Mouse (Mus musculus) cerebellum, postnatal 10 days (tissue): ENCODE results near the gene Bnc2.

Source experiments
- DNase-seq, 2 experiments: peaks; one replicate each; pipeline ENCODE4 v3.0.0; 2021; ENCODE audit warnings: mixed read lengths in 2 of 2

Bnc2 gene

GRCm38 (mm10) chr4:84407328-84408028, 267.6 kb downstream of the Bnc2 start:
- no peak for DNase-seq

GRCm38 (mm10) chr4:84403356-84404145, 271.5 kb downstream of the Bnc2 start:
- DNase-seq, result peak in 1 of 2 experiments; percentile 7

- DNase-seq, result no peak
These were observed 286.1 kb downstream of the Bnc2 start for GRCm38 (mm10) chr4:84388991-84389390.

GRCm38 (mm10) chr4:84385156-84385555, 289.9 kb downstream of the Bnc2 start:
- no peak for DNase-seq

GRCm38 (mm10) chr4:84379289-84379688, 295.8 kb downstream of the Bnc2 start:
- no peak for DNase-seq

DNA sequence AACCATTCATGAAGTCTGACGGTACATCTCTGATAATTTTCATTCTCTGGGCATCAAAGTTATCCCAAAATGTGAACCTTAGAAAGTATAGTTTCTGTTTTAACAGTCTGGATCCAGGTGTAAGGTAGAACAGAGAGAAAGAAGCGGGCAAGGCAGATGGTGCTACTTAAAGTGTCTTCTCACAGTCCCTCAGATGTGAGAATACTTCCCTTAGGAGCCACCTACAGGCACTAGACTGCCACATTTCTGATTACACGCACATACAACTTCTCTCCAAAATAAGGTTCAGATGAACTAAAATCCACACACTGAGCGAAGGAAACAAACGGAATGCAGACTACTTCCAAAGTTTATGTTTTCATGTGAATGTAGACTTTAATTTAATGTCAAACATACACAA, 297.6 kb downstream of the Bnc2 start:
- no peak for DNase-seq

- DNase-seq, result peak in 1 of 2 experiments; percentile 5
These were observed 312.7 kb downstream of the Bnc2 start for GRCm38 (mm10) chr4:84362337-84362823.

DNA sequence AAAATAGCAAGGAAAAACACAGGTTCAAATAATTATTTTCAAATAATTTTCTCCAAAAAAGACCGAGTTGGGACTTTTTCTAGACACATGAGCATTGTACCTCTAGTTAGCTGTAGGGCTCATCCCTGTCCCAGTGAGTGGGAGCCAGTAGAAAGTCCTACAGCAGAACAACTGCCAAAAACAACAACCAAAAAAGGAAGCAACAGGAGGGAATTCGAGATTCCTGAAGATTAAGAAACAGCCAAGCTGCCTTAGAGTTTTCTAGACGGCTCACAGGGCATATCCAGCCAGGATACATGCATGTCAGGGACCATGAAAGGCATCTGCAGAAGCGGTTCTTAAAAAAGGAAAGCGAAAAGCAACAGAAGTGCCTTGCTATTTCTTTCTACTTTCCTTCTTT, 313.9 kb downstream of the Bnc2 start:
- DNase-seq, result no peak

DNA sequence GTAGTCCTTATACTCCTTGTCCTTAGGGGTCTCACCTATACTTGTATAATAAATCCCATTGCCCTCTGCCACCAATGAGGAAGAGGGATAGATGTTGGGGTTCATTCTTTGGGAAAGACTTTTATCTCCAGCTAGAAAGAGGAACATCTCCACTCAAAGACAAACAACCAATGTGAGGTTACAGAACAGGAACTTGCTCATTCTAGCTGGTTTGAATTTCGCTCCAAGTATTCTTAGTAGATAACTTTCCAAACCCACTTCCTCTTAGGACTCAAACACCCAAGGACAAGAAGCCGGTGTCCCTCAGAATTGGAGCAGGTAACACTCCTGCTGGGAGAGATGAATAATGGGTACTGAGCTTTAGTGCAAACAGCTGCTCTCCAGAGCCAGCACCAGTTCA, 315.1 kb downstream of the Bnc2 start:
- no peak for DNase-seq

- DNase-seq, result no peak
These were observed 316.9 kb downstream of the Bnc2 start for GRCm38 (mm10) chr4:84358204-84358603.

GRCm38 (mm10) chr4:84357382-84357781, 317.7 kb downstream of the Bnc2 start:
- no peak for DNase-seq

GRCm38 (mm10) chr4:84356468-84357153, 318.5 kb downstream of the Bnc2 start:
- DNase-seq, result no peak

DNA sequence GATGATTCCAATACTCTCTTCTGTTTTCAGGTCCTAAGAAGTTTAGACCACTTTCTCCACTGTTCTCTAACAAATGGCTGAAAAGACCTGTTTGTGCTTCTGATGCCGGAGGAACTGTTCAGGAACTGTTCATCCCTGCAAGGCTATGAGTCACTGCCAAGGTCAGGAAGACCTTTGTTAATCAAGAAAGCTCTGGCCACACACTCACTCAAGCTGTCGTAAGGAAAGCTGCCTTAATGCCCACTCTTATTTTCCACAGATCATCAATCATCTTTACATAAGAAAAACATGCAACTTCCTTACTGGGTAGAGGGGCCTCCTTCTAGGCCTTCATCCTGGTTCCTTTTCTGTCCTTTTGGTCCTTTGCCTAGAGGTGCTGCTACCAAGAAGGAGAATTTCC, 322.4 kb downstream of the Bnc2 start:
- no peak for DNase-seq

GRCm38 (mm10) chr4:84349536-84349935, 325.5 kb downstream of the Bnc2 start:
- no peak for DNase-seq

- peak; percentile 49 to 59 for DNase-seq
These were observed 335.9 kb downstream of the Bnc2 start for GRCm38 (mm10) chr4:84339172-84339571.

DNA sequence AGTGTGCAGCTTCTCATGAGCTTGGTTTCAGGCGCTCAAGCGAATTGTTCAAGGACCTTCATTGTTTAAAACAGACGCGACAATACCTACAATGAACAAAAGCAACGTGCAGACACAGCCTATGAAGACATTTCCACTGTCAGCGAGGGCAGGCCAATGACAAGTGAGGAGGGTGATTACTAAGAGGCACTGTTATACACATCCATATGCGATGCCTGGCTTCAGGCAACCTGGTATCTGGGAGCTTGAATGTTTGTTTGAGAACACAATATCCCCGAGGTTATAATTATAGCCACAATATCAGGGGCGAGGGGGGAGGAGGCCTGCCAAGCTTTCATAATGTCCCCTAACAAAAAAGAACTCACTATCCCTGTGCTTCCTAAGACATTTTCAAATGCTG, 343.1 kb downstream of the Bnc2 start:
- DNase-seq, result no peak

DNA sequence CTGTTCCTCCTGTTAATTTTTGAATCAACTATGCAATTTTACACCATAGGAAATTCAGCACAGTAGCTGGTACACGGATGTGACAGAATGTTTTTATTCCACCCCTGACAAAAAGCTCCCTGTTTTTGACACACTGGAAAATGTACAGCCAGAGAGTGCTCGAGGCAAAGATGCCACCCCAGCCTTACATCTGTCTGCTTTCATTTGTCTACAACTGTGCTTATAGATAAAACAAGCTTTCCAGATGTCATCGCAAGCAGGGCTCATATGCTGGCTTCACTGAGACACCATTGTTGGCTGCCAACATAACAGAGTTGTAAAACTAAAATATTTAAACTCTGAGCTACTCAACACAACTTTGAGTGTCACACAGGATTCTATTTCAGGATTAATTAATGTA, 343.6 kb downstream of the Bnc2 start:
- DNase-seq, result no peak

DNA sequence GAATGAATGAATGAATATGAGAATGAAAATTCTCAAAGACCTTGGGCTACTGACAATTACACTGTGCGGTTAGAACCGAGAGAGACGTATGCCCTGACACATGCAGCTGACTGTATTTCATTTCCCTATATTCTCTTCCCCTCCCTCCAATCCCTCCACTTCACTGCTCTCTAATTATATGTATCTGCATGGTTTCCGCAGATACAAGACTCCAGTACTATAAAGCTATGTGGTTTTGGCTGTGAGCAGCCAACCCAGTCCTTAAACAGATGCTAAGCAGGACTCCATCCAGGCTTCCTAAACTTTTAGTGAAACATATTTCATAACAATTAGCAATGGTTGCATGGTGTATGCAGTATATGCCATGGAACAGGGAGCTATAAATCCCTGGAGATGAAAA, 344.6 kb downstream of the Bnc2 start:
- DNase-seq, result no peak

GRCm38 (mm10) chr4:84329651-84330050, 345.4 kb downstream of the Bnc2 start:
- DNase-seq, result no peak

DNA sequence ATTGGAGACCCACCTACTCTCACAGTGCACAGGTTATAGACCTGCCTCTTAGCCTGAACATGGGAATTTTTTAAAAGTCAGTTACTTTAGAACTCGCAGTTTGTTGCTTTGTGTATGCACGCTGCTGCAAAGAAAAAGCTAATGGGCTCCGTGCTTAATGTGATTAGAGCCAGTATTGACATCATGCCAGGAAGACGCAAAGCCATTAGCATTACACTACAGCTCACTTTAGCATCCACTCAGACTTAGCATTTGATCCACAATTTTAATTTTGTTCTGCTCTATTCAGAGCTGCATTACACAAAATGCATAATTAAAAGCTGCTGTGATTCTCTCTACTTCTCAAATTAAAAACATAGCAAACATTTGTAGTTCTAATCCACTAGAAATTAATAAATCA, 350.7 kb downstream of the Bnc2 start:
- peak in 1 of 2 experiments; percentile 11 for DNase-seq

GRCm38 (mm10) chr4:84321598-84321997, 353.5 kb downstream of the Bnc2 start:
- no peak for DNase-seq

GRCm38 (mm10) chr4:84317421-84317820, 357.7 kb downstream of the Bnc2 start:
- no peak for DNase-seq

DNA sequence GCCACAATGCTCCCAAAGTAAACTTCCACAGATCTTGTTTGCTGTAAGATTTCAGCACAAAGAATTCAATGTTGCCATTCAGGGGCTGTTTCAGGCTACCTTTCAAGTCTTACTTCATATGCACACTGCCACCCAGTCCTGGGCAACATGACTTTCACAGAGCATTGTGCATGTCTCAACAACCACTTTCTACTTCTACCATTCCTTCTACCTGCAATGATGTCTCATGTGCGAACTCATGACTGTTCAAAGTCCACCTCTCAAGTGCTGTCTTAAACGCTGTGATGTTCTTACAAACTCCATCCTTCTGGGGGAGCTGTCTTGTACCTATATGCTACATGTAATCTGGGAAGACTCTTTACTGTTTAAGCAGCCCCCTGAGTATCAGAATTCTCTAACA, 363.7 kb downstream of the Bnc2 start:
- DNase-seq, result no peak

GRCm38 (mm10) chr4:84310851-84311250, 364.2 kb downstream of the Bnc2 start:
- no peak for DNase-seq
